Mouse (Mus musculus) adrenal gland, adult 10 weeks (tissue): ENCODE data around the gene Adi1. TPM values are rescaled to one million over a fixed set of nuclear protein-coding genes. Genes with fewer than 3 reads are reported as not detected.

Experiments
- polyA plus RNA-seq: library from polyadenylated mRNA; stranded (reverse); fragments of 350-450 nt; fragmentation: Illumina TruSeq; extraction: RNeasy Lipid Tissue Mini Kit (QIAGEN cat#74804); gene quantifications from one replicate; pipeline ENCODE4 v1.2.3, GENCODE M21; 2014; ENCODE audit warnings: low read depth, low replicate concordance

Gene Adi1
- 231 TPM for polyA plus RNA-seq

DNA sequence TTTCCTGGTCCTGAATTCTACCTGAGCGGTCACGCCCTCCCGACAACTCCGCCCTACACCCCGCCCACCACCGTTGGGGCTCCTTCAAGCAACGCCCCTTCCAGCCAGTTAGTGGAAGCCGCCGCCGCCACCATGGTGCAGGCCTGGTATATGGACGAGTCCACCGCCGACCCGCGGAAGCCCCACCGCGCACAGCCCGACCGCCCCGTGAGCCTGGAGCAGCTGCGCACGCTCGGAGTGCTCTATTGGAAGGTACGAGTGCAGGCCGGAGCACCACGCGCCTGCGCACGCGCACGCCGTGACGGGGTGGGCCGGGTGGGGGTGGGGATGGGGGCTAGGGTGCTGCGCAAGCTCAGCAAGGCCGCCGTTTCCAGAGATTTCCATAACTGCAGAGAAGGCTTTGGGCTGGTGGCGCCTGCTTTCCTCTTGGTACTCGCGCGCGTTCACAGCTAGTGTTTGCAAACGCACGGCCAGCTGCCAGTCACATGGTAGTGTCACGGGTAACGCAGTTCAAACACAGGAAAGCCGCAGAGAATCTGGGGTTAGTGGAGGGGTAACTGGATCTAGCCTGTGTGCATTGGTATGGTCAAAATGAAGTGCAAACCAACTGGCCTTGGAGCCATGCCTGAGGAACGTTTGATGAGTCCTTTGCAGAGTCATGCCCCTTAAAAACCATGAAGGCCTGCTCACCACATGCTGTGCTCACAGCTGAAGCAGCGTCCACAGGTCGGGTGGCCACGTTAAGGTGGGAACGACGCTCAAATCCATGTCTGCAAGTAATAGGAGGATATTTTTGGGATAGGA lies at the start of gene Adi1:
Gene Adi1 (plus strand): TSS at position 111 of the 804 bp plus-strand sequence.

DNA sequence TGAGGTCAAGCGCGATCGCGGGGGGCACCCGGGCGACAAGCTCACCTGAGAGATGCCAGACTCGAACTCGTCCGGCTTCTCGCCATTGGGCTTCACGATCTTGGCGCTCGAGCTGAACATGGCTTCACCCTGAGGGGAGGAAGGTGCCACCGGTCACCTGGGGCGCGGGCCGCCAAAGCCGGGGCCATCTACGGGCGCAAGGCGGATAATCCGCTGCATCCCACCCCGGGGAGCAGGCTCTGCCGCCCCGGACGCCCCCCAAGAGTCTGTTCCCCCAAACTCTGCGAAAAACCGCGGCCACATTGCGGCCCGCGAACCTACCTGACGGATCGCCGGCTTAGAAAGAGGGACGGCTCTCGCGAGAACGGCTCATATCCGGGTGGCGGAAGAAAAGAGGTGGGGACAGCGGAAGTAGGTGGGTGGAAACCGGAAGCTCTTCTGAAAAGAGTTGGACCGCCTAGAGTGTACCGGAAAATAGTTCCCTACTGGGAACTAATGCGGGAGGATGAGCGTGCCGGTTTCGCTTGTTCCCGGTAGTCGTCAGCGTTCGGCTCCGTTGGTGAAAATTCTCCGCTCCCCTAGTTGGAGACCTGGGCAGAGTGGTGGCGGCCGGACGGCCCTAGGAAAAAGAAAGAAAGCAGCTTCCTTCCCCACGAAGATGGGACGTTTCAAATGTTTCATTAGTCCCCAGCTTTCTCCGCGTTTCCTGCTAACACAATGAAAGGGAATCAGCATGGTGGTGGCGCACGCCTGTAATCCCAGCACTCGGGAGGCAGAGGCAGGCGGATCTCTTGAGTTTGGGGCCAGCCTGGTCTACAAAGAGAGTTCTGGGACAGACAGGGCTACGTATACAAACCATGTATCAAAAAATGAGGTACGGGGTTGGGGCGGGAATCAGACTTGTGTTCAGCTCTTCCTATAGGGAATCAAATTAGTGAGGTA lies 39.2 kb upstream of the Adi1 start, which contains the start of gene Rps7:
Gene Rps7 (minus strand): TSS at position 419 of the 942 bp plus-strand sequence.

DNA sequence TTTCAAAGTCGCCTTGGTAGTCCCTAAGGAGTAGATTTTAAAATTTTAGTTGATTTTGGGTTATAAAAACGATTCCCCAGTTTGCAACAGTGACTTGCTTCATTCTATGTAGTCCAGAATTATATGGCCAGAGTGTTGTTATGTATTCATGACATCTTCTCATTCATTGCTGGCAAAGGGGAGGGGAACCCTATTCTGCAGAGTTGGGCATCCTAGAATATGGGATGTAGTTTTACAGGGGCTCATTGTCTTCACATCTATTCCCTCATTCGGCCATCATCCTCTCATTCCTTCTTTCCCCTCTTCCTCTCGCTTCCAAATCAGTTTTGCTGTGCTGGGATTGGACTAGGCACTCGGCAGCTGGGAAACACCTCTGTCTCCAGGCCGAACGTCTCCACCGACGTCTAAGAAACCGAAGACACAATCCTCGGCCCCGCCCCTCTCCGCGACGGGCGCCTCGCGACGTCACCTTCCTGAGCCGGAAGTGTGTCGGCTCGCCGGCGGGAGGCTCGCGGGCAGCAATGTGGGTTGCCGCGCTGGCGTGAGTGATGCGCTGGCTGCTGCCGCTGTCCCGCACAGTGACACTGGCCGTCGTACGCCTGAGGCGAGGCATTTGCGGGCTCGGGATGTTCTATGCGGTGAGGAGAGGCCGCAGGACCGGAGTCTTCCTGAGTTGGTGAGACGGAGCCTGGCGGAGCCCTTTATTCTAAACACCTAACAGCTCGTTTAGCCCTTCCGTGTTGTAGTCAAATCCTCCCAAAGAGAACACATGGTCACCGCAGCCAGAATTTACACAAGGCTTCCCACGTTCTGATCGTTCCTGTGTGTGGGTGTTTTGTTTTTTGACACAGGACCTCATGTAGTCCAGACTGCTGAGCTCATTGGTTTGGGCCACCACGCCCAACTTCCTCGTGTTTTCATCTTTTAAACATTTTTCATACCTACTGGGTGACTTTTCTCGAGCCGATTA lies 25.6 kb upstream of the Adi1 start, which contains the start of gene Rnaseh1:
Gene Rnaseh1 (plus strand): TSS at position 462 of the 970 bp plus-strand sequence.

Other genes with a start within 250 kb of the Adi1 start
- not detected for gene Dcdc2c, start 122.8 kb upstream of the Adi1 start, polyA plus RNA-seq
- not detected for gene Allc, start 92.7 kb upstream of the Adi1 start, polyA plus RNA-seq
- gene Colec11, start 51.9 kb upstream of the Adi1 start, polyA plus RNA-seq: 0.82 TPM
- gene Rps7, start 39.3 kb upstream of the Adi1 start, polyA plus RNA-seq: 486 TPM
- 1.9 TPM for gene Rnaseh1, start 25.6 kb upstream of the Adi1 start, polyA plus RNA-seq
- gene Trappc12, start 75.2 kb downstream of the Adi1 start, polyA plus RNA-seq: 22.0 TPM
- 2.0 TPM for gene Eipr1, start 76.6 kb downstream of the Adi1 start, polyA plus RNA-seq